Mouse (Mus musculus): Measurements from ENCODE around the gene Arl11. TPM values are rescaled to one million over a fixed set of nuclear protein-coding genes. Genes with fewer than 3 reads are reported as not detected.
"Not testable (repeated sequence)": the region's sequence is repeated elsewhere in the genome, so short reads cannot be mapped to it uniquely, and the experiment has no call there.

The Arl11 gene
- polyA plus RNA-seq, 1 experiment from 2014 or later, result 0.43 TPM

DNA sequence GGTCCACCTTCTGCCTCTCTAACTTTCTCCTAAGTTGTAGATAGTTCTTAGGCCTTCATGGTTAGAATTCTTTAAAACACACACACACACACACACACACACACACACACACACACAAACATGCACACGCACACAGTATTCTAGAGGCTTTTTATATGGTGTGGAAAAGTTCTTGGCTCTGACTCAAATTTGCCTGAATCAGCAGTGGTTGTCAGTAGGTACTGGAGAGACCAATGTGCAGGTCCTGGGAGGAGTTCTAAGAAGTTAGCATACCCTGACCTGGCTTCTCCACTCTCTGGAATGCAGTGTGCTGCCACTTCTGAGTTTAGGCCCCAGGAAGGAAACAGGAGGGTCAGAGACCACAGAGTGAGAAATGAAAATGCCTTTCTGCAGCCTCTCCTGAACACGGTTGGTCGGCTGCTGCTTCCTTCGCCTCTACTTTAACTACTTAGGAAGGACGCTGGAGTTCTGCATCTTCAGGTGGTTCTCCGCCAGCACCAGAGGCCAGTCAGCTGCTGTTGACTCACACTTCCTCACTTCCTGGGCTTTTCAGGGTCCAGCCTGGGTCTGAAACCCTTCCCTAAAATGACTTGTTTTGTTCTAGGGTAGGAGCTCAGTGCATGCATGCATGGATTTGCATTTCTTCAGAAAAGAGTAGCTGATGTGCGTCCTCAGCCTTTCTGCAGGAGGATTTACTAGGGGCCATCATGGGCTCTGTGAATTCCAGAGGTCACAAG is 651 bp downstream of the Arl11 start:
- WGBS, result 40% methylated on average over 7 of the region's 7 CpGs
- no peaks in the 10 kb centered on the region for H3K9me3 ChIP-seq (ENCODE audit: low read depth, low read length)
- peak; percentile 44 for DNase-seq
- H3K27ac ChIP-seq (ENCODE audit: low read depth), result no peak overlapping the region
- ATAC-seq (ENCODE audit: insufficient read depth), result peak; percentile 35; the same call in 1 of the 2 replicates
- no peak overlapping the region for H3K9ac ChIP-seq
- no peak overlapping the region; the same call in 1 of the 2 replicates for H3K4me2 ChIP-seq
- H3K27me3 ChIP-seq (ENCODE audit: insufficient read depth, low read length), result no peaks in the 10 kb centered on the region
- peaks cover 6% of the 10 kb centered on the region for H3K4me1 ChIP-seq (ENCODE audit: insufficient read depth)
- H3K36me3 ChIP-seq (ENCODE audit: insufficient read depth), result no peaks in the 10 kb centered on the region
- no peak for TF ChIP-seq CTCF (IDR thresholded peaks at IDR 0.05; ENCODE audit: low read depth)
- H3K4me3 ChIP-seq (ENCODE audit: low read depth, low read length), result no peak overlapping the region

DNA sequence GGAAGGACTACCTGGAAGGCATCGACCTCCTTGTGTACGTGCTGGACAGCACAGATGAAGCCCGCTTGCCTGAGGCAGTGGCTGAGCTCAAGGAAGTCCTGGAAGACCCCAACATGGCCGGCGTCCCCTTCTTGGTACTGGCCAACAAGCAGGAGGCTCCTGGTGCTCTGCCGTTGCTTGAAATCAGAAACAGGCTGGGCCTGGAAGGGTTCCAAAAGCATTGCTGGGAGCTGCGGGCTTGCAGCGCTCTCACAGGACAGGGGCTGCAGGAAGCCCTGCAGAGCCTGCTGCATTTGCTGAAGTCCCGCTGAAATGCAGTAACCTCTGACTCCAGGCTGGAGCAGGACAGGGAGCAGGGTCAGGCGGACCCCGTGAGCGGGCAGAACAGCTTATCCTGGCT is 1.4 kb downstream of the Arl11 start:
- no peak for ATAC-seq (ENCODE audit: insufficient read depth)
- 45% methylated on average over 12 of the region's 12 CpGs for WGBS
- peak; percentile 86 for DNase-seq
- no peak overlapping the region for H3K27ac ChIP-seq (ENCODE audit: low read depth)
- TF ChIP-seq CTCF (IDR thresholded peaks at IDR 0.05; ENCODE audit: low read depth), result no peak
- H3K4me1 ChIP-seq (ENCODE audit: insufficient read depth), result peaks cover 6% of the 10 kb centered on the region
- H3K4me3 ChIP-seq (ENCODE audit: low read depth, low read length), result no peak overlapping the region
- no peaks in the 10 kb centered on the region for H3K9me3 ChIP-seq (ENCODE audit: low read depth, low read length)
- H3K36me3 ChIP-seq (ENCODE audit: insufficient read depth), result no peaks in the 10 kb centered on the region
- peak overlapping the region; percentile 39; the same call in 1 of the 2 replicates for H3K4me2 ChIP-seq
- H3K9ac ChIP-seq, result no peak overlapping the region
- no peaks in the 10 kb centered on the region for H3K27me3 ChIP-seq (ENCODE audit: insufficient read depth, low read length)

DNA sequence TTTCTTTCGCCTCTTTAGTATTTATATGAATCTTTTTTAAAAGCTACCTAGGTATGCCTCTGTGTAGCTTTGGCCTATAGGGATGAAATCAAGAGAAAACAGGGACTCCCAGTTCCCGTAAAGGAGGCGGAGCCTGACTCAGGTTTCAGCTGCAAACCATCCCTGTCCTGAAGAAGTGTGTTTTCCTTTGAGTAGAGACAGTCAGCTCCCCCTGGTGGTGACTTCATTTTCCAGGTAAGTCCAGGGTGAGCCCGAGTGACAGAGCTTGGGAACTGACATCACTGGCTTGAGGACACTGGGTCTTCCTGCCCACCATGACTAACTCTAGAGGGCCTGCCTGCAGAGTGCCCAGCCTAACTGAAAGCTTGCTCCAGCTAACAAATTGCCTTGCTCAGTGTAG is 7.3 kb downstream of the Arl11 start:
- peak; percentile 76 for DNase-seq
- H3K27ac ChIP-seq (ENCODE audit: low read depth), result no peak overlapping the region
- H3K9ac ChIP-seq, result no peak overlapping the region
- no peak overlapping the region for H3K4me2 ChIP-seq
- TF ChIP-seq CTCF (IDR thresholded peaks at IDR 0.05; ENCODE audit: low read depth), result peak; percentile 74
- ATAC-seq (ENCODE audit: insufficient read depth), result peak; percentile 54; the same call in 1 of the 2 replicates
- H3K27me3 ChIP-seq (ENCODE audit: insufficient read depth, low read length), result no peaks in the 10 kb centered on the region
- WGBS, result 30% methylated on average over 4 of the region's 4 CpGs
- no peaks in the 10 kb centered on the region for H3K36me3 ChIP-seq (ENCODE audit: insufficient read depth)
- H3K9me3 ChIP-seq (ENCODE audit: low read depth, low read length), result no peaks in the 10 kb centered on the region
- no peak overlapping the region for H3K4me3 ChIP-seq (ENCODE audit: low read depth, low read length)
- no peaks in the 10 kb centered on the region for H3K4me1 ChIP-seq (ENCODE audit: insufficient read depth)

DNA sequence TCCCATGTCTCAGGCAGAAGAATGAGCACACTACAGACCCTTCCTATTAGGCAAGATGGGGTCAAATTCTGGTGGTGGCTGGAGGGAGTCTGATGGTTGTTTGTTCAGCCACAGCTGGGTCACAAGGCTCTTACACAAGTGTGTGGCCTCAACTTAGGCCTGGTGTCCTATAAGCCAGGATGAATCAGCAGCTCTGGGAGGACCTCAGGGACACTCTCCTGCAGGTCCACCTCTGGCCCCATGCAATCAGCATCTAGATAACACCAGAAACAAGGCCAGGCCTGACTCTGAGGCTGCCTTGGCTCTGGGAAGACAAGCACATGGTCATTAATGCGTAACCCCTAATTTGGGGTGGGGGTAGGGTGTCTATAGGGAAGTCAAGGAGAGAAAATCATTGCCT is 11.2 kb downstream of the Arl11 start:
- H3K36me3 ChIP-seq (ENCODE audit: insufficient read depth), result no peaks in the 10 kb centered on the region
- 79% methylated on average over 1 of the region's 1 CpGs for WGBS
- DNase-seq (no peak), ATAC-seq (ENCODE audit: insufficient read depth) (no peak)
- no peak overlapping the region for H3K9ac ChIP-seq
- TF ChIP-seq CTCF (IDR thresholded peaks at IDR 0.05; ENCODE audit: low read depth), result no peak
- H3K4me3 ChIP-seq (ENCODE audit: low read depth, low read length), result no peak overlapping the region
- no peak overlapping the region for H3K27ac ChIP-seq (ENCODE audit: low read depth)
- H3K4me2 ChIP-seq, result no peak overlapping the region
- H3K9me3 ChIP-seq (ENCODE audit: low read depth, low read length), result no peaks in the 10 kb centered on the region
- no peaks in the 10 kb centered on the region for H3K4me1 ChIP-seq (ENCODE audit: insufficient read depth)
- no peaks in the 10 kb centered on the region for H3K27me3 ChIP-seq (ENCODE audit: insufficient read depth, low read length)

DNA sequence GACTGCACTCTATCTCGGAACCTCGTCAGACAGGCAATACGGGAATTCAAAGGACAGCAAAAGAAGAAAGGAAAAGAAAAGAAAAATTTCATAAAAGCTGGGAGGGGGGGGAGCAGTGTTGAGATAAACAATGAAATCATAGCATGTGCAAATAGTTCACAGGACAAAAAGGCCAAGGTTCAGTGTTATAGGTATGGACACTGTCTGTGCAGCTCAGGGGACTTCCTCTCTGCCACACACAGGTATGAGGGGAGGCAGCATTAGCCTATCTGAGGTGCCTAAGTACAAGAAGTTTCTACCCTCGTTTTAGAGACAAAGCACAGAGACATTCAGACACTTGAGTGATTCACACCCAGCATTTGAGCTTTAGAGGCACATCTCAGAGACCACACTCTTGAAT is 11.6 kb downstream of the Arl11 start:
- Histone ChIP-seq H3K9ac (no peak overlapping the region), H3K27me3 (ENCODE audit: insufficient read depth, low read length) (no peaks in the 10 kb centered on the region)
- DNase-seq, result no peak

DNA sequence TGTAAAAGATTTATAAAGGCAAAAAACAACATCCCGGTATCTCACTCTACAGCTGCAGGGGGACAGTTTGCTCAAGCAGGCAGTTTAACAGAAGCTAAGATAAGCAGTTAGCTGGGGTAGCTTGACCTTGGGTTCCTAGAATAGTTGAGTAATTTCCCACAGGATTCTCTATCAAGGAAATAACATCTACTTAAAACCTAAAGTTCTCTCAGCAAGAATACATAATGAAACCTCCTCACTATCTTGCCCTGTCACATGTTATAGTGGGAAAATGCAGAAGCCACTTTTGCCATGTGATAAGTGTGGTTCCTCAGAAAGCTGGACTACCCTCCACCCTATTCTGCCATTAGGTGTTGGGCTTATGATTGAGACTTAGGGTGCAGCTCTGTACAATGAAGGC is 13.2 kb downstream of the Arl11 start:
- ATAC-seq (ENCODE audit: insufficient read depth), result no peak
- Histone ChIP-seq H3K36me3 (ENCODE audit: insufficient read depth) (no peaks in the 10 kb centered on the region), H3K27me3 (ENCODE audit: insufficient read depth, low read length) (no peaks in the 10 kb centered on the region), H3K4me1 (ENCODE audit: insufficient read depth) (no peaks in the 10 kb centered on the region), H3K4me2 (no peak overlapping the region), H3K27ac (ENCODE audit: low read depth) (no peak overlapping the region), H3K4me3 (ENCODE audit: low read depth, low read length) (no peak overlapping the region), H3K9ac (no peak overlapping the region), H3K9me3 (ENCODE audit: low read depth, low read length) (no peaks in the 10 kb centered on the region)
- no peak for DNase-seq
- no peak for TF ChIP-seq CTCF (IDR thresholded peaks at IDR 0.05; ENCODE audit: low read depth)
- whole genome bisulfite sequencing, result 90% methylated on average over 1 of the region's 1 CpGs

More for the DNA sequence above, 11.6 kb downstream of the Arl11 start:
- no peak for ATAC-seq (ENCODE audit: insufficient read depth)
- no peaks in the 10 kb centered on the region for H3K36me3 ChIP-seq (ENCODE audit: insufficient read depth)
- TF ChIP-seq CTCF (IDR thresholded peaks at IDR 0.05; ENCODE audit: low read depth), result no peak
- no peak overlapping the region for H3K27ac ChIP-seq (ENCODE audit: low read depth)
- H3K4me1 ChIP-seq (ENCODE audit: insufficient read depth), result no peaks in the 10 kb centered on the region
- no peak overlapping the region for H3K4me3 ChIP-seq (ENCODE audit: low read depth, low read length)
- no peak overlapping the region for H3K4me2 ChIP-seq
- WGBS, result 79% methylated on average over 4 of the region's 4 CpGs
- no peaks in the 10 kb centered on the region for H3K9me3 ChIP-seq (ENCODE audit: low read depth, low read length)

DNA sequence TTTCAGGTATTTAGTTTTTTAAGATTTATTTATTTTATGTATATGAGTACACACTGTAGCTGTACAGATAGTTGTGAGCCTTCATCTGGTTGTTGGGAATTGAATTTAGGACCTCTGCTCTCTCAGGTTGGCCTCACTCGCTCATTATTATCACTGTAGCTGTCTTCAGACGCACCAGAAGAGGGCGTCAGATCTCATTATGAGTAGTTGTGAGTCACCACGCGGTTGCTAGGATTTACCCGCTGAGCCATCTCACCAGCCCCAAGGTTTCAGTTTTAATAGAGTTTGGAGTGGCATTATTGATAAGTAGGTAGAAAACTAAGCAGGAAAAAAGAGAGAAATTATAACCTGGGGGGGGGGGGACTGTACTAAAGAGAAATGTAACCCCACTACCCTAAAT is 17.5 kb downstream of the Arl11 start:
- H3K27me3 ChIP-seq (ENCODE audit: insufficient read depth, low read length); H3K4me2 ChIP-seq; H3K9ac ChIP-seq; H3K9me3 ChIP-seq (ENCODE audit: low read depth, low read length); ATAC-seq (ENCODE audit: insufficient read depth); H3K4me3 ChIP-seq (ENCODE audit: low read depth, low read length); H3K27ac ChIP-seq (ENCODE audit: low read depth); DNase-seq; H3K4me1 ChIP-seq (ENCODE audit: insufficient read depth); H3K36me3 ChIP-seq (ENCODE audit: insufficient read depth): not testable (repeated sequence)
- WGBS, result 26% methylated on average over 6 of the region's 6 CpGs

All from lung, embryonic 14.5 days (tissue).